Comparison of ENCODE assay signal across 10 mouse cellular contexts in genomic region chr19:19783507-19783906, GRCm38 (mm10).
A peak's percentile ranks its signal among the peaks of the same experiment; 100 is the strongest.
DNase-seq lines count a peak whose midpoint lies in the region; ATAC-seq and TF ChIP-seq lines count a peak whose summit lies in the region.
"Had no signal": no experiment of that assay in that cellular context is flagged by ENCODE, and none has a peak within 500 bp of the region (broad histone marks: within the 10 kb centered on the region; RNA-seq: fewer than 3 reads in every experiment).

No protein-coding gene starts in this region.

- DNase-seq in limb, embryonic 10.5 days (ENCODE audit: low spot score) = no peak
- DNase-seq in gastrocnemius, postnatal 36 days = peak; percentile 15 to 21
- peak; percentile 32 for DNase-seq in kidney, postnatal 0 days (ENCODE audit: low spot score)
- peak; percentile 43 for DNase-seq in testis, postnatal 14 days (ENCODE audit: low spot score)
- DNase-seq in hindbrain, embryonic 11.5 days (ENCODE audit: low spot score) = no peak
- no peak for DNase-seq in frontal cortex, postnatal 14 days (ENCODE audit: low spot score in 2 of 2)
- no peak for DNase-seq in liver
- DNase-seq: cerebellum, adult 11 months had no signal

- H3K9ac ChIP-seq in limb, embryonic 13.5 days = no peak overlapping the region
- no peak overlapping the region for H3K9ac ChIP-seq in kidney, postnatal 0 days (ENCODE audit: low read depth, low read length)
- no peak overlapping the region for H3K9ac ChIP-seq in hindbrain, embryonic 11.5 days (ENCODE audit: low read depth, low read length)
- H3K9ac ChIP-seq: neural tube, embryonic 13.5 days had no signal

- TF ChIP-seq CTCF in kidney, postnatal 0 days (IDR thresholded peaks at IDR 0.05; ENCODE audit: low read depth) = no peak

- H3K27me3 ChIP-seq in limb, embryonic 13.5 days = no peaks in the 10 kb centered on the region
- H3K27me3 ChIP-seq in limb, embryonic 10.5 days (ENCODE audit: low read depth, poor library complexity, severe bottlenecking) = no peaks in the 10 kb centered on the region
- no peaks in the 10 kb centered on the region for H3K27me3 ChIP-seq in kidney, postnatal 0 days (ENCODE audit: insufficient read depth, low read length)
- H3K27me3 ChIP-seq in hindbrain, embryonic 11.5 days (ENCODE audit: control insufficient read depth, insufficient read depth, low read length) = no peaks in the 10 kb centered on the region
- H3K27me3 ChIP-seq: neural tube, embryonic 13.5 days had no signal

- H3K4me3 ChIP-seq in limb, embryonic 13.5 days = no peak overlapping the region
- H3K4me3 ChIP-seq in limb, embryonic 10.5 days = no peak overlapping the region
- H3K4me3 ChIP-seq in kidney, postnatal 0 days (replicated peaks; ENCODE audit: low read depth, low read length) = no peak overlapping the region
- H3K4me3 ChIP-seq in hindbrain, embryonic 11.5 days (ENCODE audit: low read depth, low read length) = no peak overlapping the region
- H3K4me3 ChIP-seq: neural tube, embryonic 13.5 days had no signal

- H3K27ac ChIP-seq in limb, embryonic 13.5 days = no peak overlapping the region
- no peak overlapping the region for H3K27ac ChIP-seq in limb, embryonic 10.5 days
- H3K27ac ChIP-seq in kidney, postnatal 0 days = no peak overlapping the region
- no peak overlapping the region for H3K27ac ChIP-seq in hindbrain, embryonic 11.5 days (ENCODE audit: low read depth, low read length)
- H3K27ac ChIP-seq: neural tube, embryonic 13.5 days had no signal

- H3K4me1 ChIP-seq in limb, embryonic 13.5 days = no peaks in the 10 kb centered on the region
- no peaks in the 10 kb centered on the region for H3K4me1 ChIP-seq in limb, embryonic 10.5 days
- H3K4me1 ChIP-seq in kidney, postnatal 0 days (replicated peaks; ENCODE audit: insufficient read depth, low read length) = no peaks in the 10 kb centered on the region
- H3K4me1 ChIP-seq in hindbrain, embryonic 11.5 days (replicated peaks; ENCODE audit: control insufficient read depth, insufficient read depth, low read length) = no peaks in the 10 kb centered on the region
- H3K4me1 ChIP-seq: neural tube, embryonic 13.5 days had no signal

- H3K36me3 ChIP-seq in limb, embryonic 13.5 days = no peaks in the 10 kb centered on the region
- H3K36me3 ChIP-seq in limb, embryonic 10.5 days = no peaks in the 10 kb centered on the region
- H3K36me3 ChIP-seq in kidney, postnatal 0 days (ENCODE audit: insufficient read depth, low read length) = no peaks in the 10 kb centered on the region
- no peaks in the 10 kb centered on the region for H3K36me3 ChIP-seq in hindbrain, embryonic 11.5 days (ENCODE audit: control insufficient read depth, insufficient read depth, low read length)
- H3K36me3 ChIP-seq: neural tube, embryonic 13.5 days had no signal

- no peak overlapping the region for H3K4me2 ChIP-seq in limb, embryonic 13.5 days (replicated peaks)
- no peak overlapping the region for H3K4me2 ChIP-seq in kidney, postnatal 0 days (ENCODE audit: low read length)
- H3K4me2 ChIP-seq in hindbrain, embryonic 11.5 days (replicated peaks; ENCODE audit: low read depth, low read length) = no peak overlapping the region
- H3K4me2 ChIP-seq: neural tube, embryonic 13.5 days had no signal

- peak; percentile 64 for ATAC-seq in limb, embryonic 13.5 days (ENCODE audit: low FRiP score, low read depth)
- ATAC-seq in kidney, postnatal 0 days (replicated peaks; ENCODE audit: low FRiP score, low read depth) = no peak; the same call in 1 of the 2 replicates
- no peak for ATAC-seq in hindbrain, embryonic 11.5 days (ENCODE audit: low FRiP score)

- no peaks in the 10 kb centered on the region for H3K9me3 ChIP-seq in limb, embryonic 13.5 days
- H3K9me3 ChIP-seq in limb, embryonic 10.5 days (replicated peaks) = no peaks in the 10 kb centered on the region
- no peaks in the 10 kb centered on the region for H3K9me3 ChIP-seq in kidney, postnatal 0 days (replicated peaks; ENCODE audit: low read length)
- H3K9me3 ChIP-seq in hindbrain, embryonic 11.5 days (ENCODE audit: control insufficient read depth, low read length) = no peaks in the 10 kb centered on the region
- H3K9me3 ChIP-seq: neural tube, embryonic 13.5 days had no signal

- intact Hi-C loops in gastrocnemius, postnatal 36 days (cut with DNase I) = no loop called here

Comparison
In these comparisons a context has a peak if more than half of its experiments do, and no peak if none do; other contexts are left out.
1. DNase-seq: peak in gastrocnemius, postnatal 36 days (2 of 2), kidney, postnatal 0 days (single experiment) and testis, postnatal 14 days (single experiment); none in limb, embryonic 10.5 days (single experiment), hindbrain, embryonic 11.5 days (single experiment), frontal cortex, postnatal 14 days (0 of 2) and liver (single experiment).